In the genomic region with DNA sequence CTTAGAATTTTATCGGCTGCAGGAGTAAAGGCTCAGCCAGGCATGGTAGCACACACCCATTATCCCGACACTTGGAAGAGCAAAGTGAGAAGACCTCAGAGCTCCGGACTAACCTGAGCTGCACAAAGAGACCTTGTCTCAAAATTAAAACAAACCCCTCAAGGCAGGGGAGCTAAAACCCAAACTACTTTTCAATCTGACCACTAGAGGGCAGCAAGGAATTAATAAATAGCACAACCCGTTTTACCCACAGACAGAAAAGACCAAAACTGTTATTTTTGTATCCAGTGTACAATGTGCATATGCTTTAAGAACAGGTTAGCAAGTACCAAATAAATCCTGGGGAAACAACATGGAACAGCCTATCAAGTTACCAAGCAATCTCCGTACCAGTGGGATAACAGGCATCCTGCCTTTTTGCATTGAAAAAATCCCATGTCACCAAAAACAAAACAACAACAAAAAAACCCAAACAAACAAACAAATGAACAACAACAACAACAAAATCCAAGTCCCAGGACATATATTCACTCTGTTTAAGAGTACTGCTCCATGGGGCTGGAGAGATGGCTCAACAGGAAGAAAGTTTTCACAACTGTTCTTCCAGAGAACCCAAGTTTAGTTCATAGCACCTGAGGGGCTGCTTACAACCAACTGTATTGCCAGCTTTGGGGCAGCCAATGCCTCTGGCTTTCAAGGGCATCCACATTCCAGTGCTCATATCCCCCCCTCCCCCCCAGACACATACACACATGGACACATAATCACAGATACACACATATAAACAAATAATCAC, we compare ENCODE assay signal across 8 mouse cellular contexts. TPM values are rescaled to one million over a fixed set of nuclear protein-coding genes. Genes with fewer than 3 reads are reported as not detected.
DNase-seq lines count a peak whose midpoint lies in the region; ATAC-seq and TF ChIP-seq lines count a peak whose summit lies in the region.

No protein-coding gene starts in this region.

- 36% methylated on average over 5 of the region's 5 CpGs for WGBS in forebrain, embryonic 15.5 days
- WGBS in midbrain, embryonic 12.5 days: 54% methylated on average over 5 of the region's 5 CpGs
- WGBS in thymus, adult 2 months: 54% methylated on average over 5 of the region's 5 CpGs

- TF ChIP-seq POLR2A in CH12.LX (IDR thresholded peaks at IDR 0.05; ENCODE audit: low read depth, low read length): no peak
- TF ChIP-seq POLR2A in thymus, adult 2 months (IDR thresholded peaks at IDR 0.05; ENCODE audit: control insufficient read depth, extremely low read depth, insufficient read depth, low read length, poor library complexity): no peak

- peaks cover 0 to 12% of the 10 kb centered on the region in 2 experiments; a peak in 2 of 4 replicates for H3K4me1 ChIP-seq in CH12.LX (ENCODE audit: control insufficient read depth in 1 of 2, insufficient read depth in 2 of 2)
- no peaks in the 10 kb centered on the region for H3K4me1 ChIP-seq in forebrain, embryonic 15.5 days
- H3K4me1 ChIP-seq in midbrain, embryonic 12.5 days: no peaks in the 10 kb centered on the region
- no peaks in the 10 kb centered on the region for H3K4me1 ChIP-seq in thymus, adult 2 months (replicated peaks; ENCODE audit: control insufficient read depth, insufficient read depth, low read length)

- DNase-seq in kidney, adult 9 months: peak; percentile 44
- DNase-seq in kidney, adult 11 months: no peak
- DNase-seq in CH12.LX (ENCODE audit: extremely low read depth): peak; percentile 65
- DNase-seq in WW6 (ENCODE audit: low read depth, low spot score): peak; percentile 7
- DNase-seq in spleen, adult 12 weeks (ENCODE audit: low spot score): no peak
- DNase-seq in thymus, adult 2 months: no peak

- H3K4me2 ChIP-seq in CH12.LX (ENCODE audit: insufficient read depth, low read depth, poor library complexity, severe bottlenecking): no peak overlapping the region
- no peak overlapping the region for H3K4me2 ChIP-seq in forebrain, embryonic 15.5 days (replicated peaks)
- no peak overlapping the region for H3K4me2 ChIP-seq in midbrain, embryonic 12.5 days (replicated peaks)

- no peaks in the 10 kb centered on the region for H3K79me2 ChIP-seq in CH12.LX (replicated peaks; ENCODE audit: control insufficient read depth, extremely low read depth, insufficient read depth, poor library complexity, severe bottlenecking)

- TF ChIP-seq RAD21 in CH12.LX (IDR thresholded peaks at IDR 0.05; ENCODE audit: low read depth, low read length): peak; percentile 91

- in situ Hi-C loops in CH12.LX (cut with MboI; ENCODE audit: low pct_ligation_motif_present, low pct_unique_long_range_greater_than_20kb, low sequenced_read_pairs): no loop called here

- peak; percentile 56 to 86; a peak in 3 of 4 replicates for TF ChIP-seq CTCF in CH12.LX (conservative IDR thresholded peaks at IDR 0.05 in 1 of 2, IDR thresholded peaks at IDR 0.05 in 1 of 2; ENCODE audit: low read depth in 2 of 2, low read length in 2 of 2)
- TF ChIP-seq CTCF in thymus, adult 2 months (IDR thresholded peaks at IDR 0.05; ENCODE audit: borderline replicate concordance, control insufficient read depth, extremely low read depth, insufficient read depth, low read length, poor library complexity): no peak

- H3K9me3 ChIP-seq in CH12.LX (replicated peaks; ENCODE audit: low read length): no peaks in the 10 kb centered on the region
- no peaks in the 10 kb centered on the region for H3K9me3 ChIP-seq in forebrain, embryonic 15.5 days
- no peaks in the 10 kb centered on the region for H3K9me3 ChIP-seq in midbrain, embryonic 12.5 days

- no peak for TF ChIP-seq EP300 in CH12.LX (IDR thresholded peaks at IDR 0.05; ENCODE audit: low read length)

- peak; percentile 66 for ATAC-seq in forebrain, embryonic 15.5 days (replicated peaks)
- ATAC-seq in midbrain, embryonic 12.5 days (ENCODE audit: low FRiP score, low read depth): peak; percentile 41; the same call in 1 of the 2 replicates

- no peak overlapping the region for H3K4me3 ChIP-seq in CH12.LX (replicated peaks in 1 of 3; ENCODE audit: low read depth in 2 of 3, low read length in 2 of 3, poor library complexity in 1 of 3)
- no peak overlapping the region for H3K4me3 ChIP-seq in forebrain, embryonic 15.5 days
- no peak overlapping the region for H3K4me3 ChIP-seq in midbrain, embryonic 12.5 days
- H3K4me3 ChIP-seq in thymus, adult 2 months (ENCODE audit: control insufficient read depth, insufficient read depth, low read length): no peak overlapping the region

- H3K27me3 ChIP-seq in CH12.LX (replicated peaks): no peaks in the 10 kb centered on the region
- no peaks in the 10 kb centered on the region for H3K27me3 ChIP-seq in forebrain, embryonic 15.5 days
- H3K27me3 ChIP-seq in midbrain, embryonic 12.5 days: no peaks in the 10 kb centered on the region
- no peaks in the 10 kb centered on the region for H3K27me3 ChIP-seq in thymus, adult 2 months (ENCODE audit: control insufficient read depth, insufficient read depth, low read length)

- H3K9ac ChIP-seq in CH12.LX (ENCODE audit: insufficient read depth, low read depth): no peak overlapping the region
- H3K9ac ChIP-seq in forebrain, embryonic 15.5 days (replicated peaks): no peak overlapping the region
- no peak overlapping the region for H3K9ac ChIP-seq in midbrain, embryonic 12.5 days (replicated peaks)

- H3K27ac ChIP-seq in CH12.LX (ENCODE audit: insufficient read depth, low read depth): no peak overlapping the region
- no peak overlapping the region for H3K27ac ChIP-seq in forebrain, embryonic 15.5 days (replicated peaks)
- H3K27ac ChIP-seq in midbrain, embryonic 12.5 days (replicated peaks): no peak overlapping the region
- H3K27ac ChIP-seq in thymus, adult 2 months (ENCODE audit: control insufficient read depth, insufficient read depth, low read length): no peak overlapping the region

- dilution Hi-C loops in CH12.LX (cut with MboI; ENCODE audit: extremely low pct_ligation_motif_present, extremely low pct_unique_long_range_greater_than_20kb, low sequenced_read_pairs): no loop called here

- H3K36me3 ChIP-seq in CH12.LX (replicated peaks in 1 of 2; ENCODE audit: control insufficient read depth in 1 of 2, insufficient read depth in 1 of 2, low read length in 1 of 2): no peaks in the 10 kb centered on the region
- no peaks in the 10 kb centered on the region for H3K36me3 ChIP-seq in forebrain, embryonic 15.5 days
- H3K36me3 ChIP-seq in midbrain, embryonic 12.5 days: peaks cover 48% of the 10 kb centered on the region
- H3K36me3 ChIP-seq in thymus, adult 2 months (ENCODE audit: control insufficient read depth, insufficient read depth, low read length): no peaks in the 10 kb centered on the region

TF ChIP-seq in CH12.LX, 34 proteins besides CTCF, POLR2A, EP300 and RAD21:
- TF ChIP-seq JUND (conservative IDR thresholded peaks at IDR 0.05; ENCODE audit: low read depth, low read length) (0 out of 2 replicates have a peak, but pooled peaks have one; percentile 21), BHLHE40 (IDR thresholded peaks at IDR 0.05; ENCODE audit: low read depth, low read length) (no peak), RCOR1 (conservative IDR thresholded peaks at IDR 0.05; ENCODE audit: low read depth, low read length) (no peak), USF1 (IDR thresholded peaks at IDR 0.05; ENCODE audit: low read depth, low read length) (no peak), SIN3A (IDR thresholded peaks at IDR 0.05; ENCODE audit: low read length) (0 out of 2 replicates have a peak, but pooled peaks have one; percentile 11), ZC3H11A (IDR thresholded peaks at IDR 0.05; ENCODE audit: low read depth, low read length) (peak; percentile 65; the same call in 1 of the 2 replicates), KAT2A (IDR thresholded peaks at IDR 0.05; ENCODE audit: insufficient replicate concordance, low read length) (no peak), MAFK (IDR thresholded peaks at IDR 0.05; ENCODE audit: insufficient replicate concordance, low read length) (no peak), MAZ (IDR thresholded peaks at IDR 0.05; ENCODE audit: low read depth, low read length) (no peak), HCFC1 (IDR thresholded peaks at IDR 0.05; ENCODE audit: low read depth, low read length) (no peak), PAX5 (IDR thresholded peaks at IDR 0.05; ENCODE audit: low read length) (no peak), SMC3 (IDR thresholded peaks at IDR 0.05; ENCODE audit: low read depth, low read length) (peak; percentile 83), TCF12 (IDR thresholded peaks at IDR 0.05; ENCODE audit: low read depth, low read length) (no peak), TBP (conservative IDR thresholded peaks at IDR 0.05; ENCODE audit: low read depth, low read length) (no peak), USF2 (conservative IDR thresholded peaks at IDR 0.05; ENCODE audit: low read depth, low read length) (no peak)

RNA-seq across cellular contexts. Expression of a gene that starts 53.1 kb away (rescaled TPM):
- 0.08 and 0.13 TPM in 2 replicates for total RNA-seq in CH12.LX (2012; rRNA removed)
- 0.21 and 0.58 TPM in 2 replicates for total RNA-seq in CH12.LX (2014; rRNA removed)
- 0.39 TPM in 1 of 2 replicates, not detected in the other for polyA plus RNA-seq in CH12.LX (2012; ENCODE audit: insufficient read length, low read depth)
- polyA plus RNA-seq in forebrain, embryonic 15.5 days (2015; fragmentation: Nextera tagmentation; extraction: Ambion mirVana): 37.0 and 40.1 TPM in 2 replicates
- polyA plus RNA-seq in midbrain, embryonic 12.5 days (2016; fragmentation: Nextera tagmentation; extraction: Ambion mirVana): 110 and 123 TPM in 2 replicates
- 0.66 and 1.0 TPM in 2 replicates for polyA plus RNA-seq in thymus, adult 2 months (2012; rRNA removed)

Comparison
In these comparisons a context has a peak if more than half of its experiments do, and no peak if none do; other contexts are left out.
1. DNase-seq: peak in kidney, adult 9 months (single experiment), CH12.LX (single experiment) and WW6 (single experiment); none in kidney, adult 11 months (single experiment), spleen, adult 12 weeks (single experiment) and thymus, adult 2 months (single experiment).
2. RNA of a gene that starts 53.1 kb away (polyA plus RNA-seq): 110 to 123 TPM in midbrain, embryonic 12.5 days and 37.0 to 40.1 TPM in forebrain, embryonic 15.5 days; 0.66 to 1.0 TPM in thymus, adult 2 months and 0.39 TPM in CH12.LX; every median in the first group is over 10 times any median in the second.